Mouse (Mus musculus) brain, embryonic 14.5 days (tissue): Measurements from ENCODE around the gene Hacd4.

Experiments used
- CTCF ChIP-seq: fragments of 200-500 bp; IDR thresholded peaks from 2 replicates; pipeline ENCODE4 v1.5.1; 2012; ENCODE audit warnings: inconsistent platforms, mild to moderate bottlenecking, moderate library complexity, borderline replicate concordance; ENCODE audit not compliant: insufficient read depth, insufficient read length; ENCODE audit errors: extremely low read depth
- POLR2A ChIP-seq: fragments of 200-500 bp; IDR thresholded peaks from 2 replicates; pipeline ENCODE4 v1.6.1; 2012; ENCODE audit warnings: mild to moderate bottlenecking, inconsistent platforms, borderline replicate concordance; ENCODE audit not compliant: poor library complexity, insufficient read depth, insufficient read length, severe bottlenecking; ENCODE audit errors: extremely low read depth

DNA sequence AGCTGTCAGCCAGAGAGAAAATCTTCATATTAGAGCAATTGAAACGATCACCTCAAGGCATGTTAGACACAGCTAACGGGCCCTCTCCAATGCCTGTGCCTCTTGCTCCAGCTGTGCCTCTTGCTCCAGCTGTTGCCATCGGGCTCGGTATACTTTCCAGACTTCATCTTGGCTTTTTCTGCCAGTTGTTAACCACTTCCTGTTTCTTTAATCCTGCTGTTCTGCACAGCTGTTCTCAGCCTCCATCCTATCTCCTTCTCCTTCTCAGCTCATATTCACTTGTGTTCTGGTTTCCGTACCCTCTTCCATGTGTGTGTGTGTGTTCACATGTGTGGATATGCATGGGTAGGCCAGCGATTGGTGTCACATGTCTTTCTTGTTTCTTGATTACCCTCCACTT, 41.4 kb upstream of the Hacd4 start:
- TF ChIP-seq POLR2A, result no peak
- TF ChIP-seq CTCF, result no peak
